Mouse (Mus musculus) spleen, postnatal 14 days (tissue): ENCODE data around the gene Espnl.

Source experiments
- DNase-seq, 2 experiments: peaks; one replicate each; pipeline ENCODE4 v3.0.0; 2021 to 2022; ENCODE audit warnings: low spot score in 2 of 2

Espnl gene

GRCm38 (mm10) chr1:91321760-91322438 lies at the start of gene Espnl:
Gene Espnl (plus strand): TSS chr1:91322075.
- DNase-seq: no peak

DNA sequence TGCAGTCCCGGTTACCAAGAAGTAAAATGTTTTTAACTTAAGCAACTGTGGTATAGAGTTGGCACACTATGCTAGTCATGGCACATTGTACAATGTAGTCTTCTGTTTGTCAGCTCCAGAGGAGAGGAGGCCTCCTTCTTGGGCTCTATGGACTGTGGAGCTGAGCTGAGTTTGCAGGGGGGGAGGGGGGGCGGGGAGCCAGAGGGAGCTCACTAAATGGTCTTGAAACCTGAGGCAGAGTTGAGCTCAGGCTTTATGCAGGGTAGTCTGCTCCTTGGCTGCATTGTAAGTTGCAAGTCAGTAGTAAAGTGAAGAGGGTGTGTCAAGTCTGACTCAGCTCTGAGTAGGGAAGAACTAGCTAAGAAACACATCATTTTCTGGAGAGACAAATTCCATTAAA lies 49.6 kb upstream of the Espnl start:
- no peak for DNase-seq

DNA sequence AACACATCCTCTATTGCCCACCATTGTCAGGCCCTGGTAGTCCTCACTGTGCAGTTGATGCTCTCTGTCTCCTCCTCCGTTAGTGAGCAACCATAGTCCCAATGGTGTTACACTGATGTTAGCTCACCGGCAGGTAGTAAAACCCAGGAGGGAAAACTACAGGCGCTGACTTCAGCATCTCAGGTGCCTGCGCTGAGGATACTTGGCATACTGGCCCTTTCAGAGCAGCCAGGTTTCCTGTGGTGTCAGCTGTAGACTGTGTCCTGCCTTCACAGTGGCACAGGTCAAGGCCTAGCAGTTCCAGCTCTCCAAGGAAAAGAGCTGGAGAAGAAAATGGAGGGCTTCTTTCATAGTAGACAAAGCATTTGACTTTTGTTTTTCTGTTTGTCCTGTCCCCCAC lies 45.3 kb upstream of the Espnl start:
- no peak for DNase-seq

DNA sequence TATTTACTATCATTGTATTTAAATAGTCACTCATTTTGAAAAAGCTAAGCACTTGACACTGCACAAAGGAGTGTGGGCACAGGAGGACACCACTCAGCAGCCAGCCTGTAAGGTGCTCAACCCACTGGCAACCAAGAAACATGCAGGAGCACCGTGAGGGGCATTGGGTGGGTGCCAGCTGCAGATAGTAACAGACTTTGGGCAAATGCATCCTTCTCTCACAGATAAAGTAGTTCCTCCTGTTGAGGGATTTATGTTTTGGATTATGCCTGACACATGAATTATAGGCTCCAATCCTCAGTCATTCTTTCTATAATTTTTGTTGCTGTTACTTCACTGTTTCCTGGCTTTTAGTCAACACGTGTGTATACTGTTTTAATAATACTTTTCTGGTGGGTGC lies 44.4 kb upstream of the Espnl start:
- DNase-seq: no peak

DNA sequence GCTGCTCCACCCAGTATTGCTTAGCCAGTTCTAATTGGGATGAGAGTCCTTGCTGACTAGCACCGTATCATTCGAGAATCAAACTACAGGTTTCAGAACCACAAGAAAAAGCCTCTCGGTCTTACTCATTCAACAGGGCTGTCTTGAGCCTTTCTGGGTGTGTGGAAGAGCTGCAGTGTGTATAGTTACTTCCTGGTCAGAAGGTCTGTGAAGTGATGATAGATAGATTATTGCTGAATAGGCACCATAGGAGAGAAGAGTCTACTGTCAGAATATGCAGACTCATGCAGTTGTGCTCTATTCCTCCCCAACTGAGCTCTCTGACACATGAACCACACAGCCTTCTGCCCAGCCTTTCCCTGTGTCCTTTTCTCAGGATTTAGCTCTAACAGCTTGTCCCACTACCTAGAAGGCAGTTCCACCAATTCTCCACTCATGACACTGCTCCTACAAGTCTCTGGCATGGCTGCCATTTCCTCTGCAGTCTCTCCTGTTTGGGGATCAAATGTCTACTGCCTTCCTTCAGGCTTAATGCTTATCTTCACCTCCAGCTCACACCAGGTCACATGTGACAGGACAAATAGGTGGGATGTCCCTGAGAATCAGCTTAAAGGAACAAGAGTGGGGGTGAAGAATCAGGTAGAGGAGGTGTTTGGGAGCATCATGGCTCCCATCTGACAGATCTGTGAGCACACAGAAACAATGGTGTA lies 43.3 kb upstream of the Espnl start:
- DNase-seq: no peak

GRCm38 (mm10) chr1:91279126-91279525 lies 42.7 kb upstream of the Espnl start:
- no peak for DNase-seq

DNA sequence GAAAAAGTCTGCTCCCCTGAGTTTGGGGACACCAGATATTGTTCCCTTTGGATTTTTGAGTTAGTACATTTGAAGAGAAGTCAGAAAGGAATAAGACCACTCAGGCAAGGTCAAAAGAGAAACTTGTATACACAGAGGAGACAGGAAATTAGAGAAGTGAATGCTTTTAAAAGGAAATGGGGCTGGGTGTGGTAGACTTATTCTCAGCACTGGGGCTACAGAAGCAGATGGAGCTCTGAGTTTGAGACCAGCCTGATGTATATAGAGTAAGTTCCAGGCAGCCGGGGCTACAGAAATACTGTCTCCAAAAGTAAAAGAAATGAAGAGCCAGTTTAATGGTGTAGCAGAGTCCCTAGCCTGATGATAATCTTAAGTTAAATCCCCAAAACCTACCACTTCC lies 39.3 kb upstream of the Espnl start:
- DNase-seq: no peak

DNA sequence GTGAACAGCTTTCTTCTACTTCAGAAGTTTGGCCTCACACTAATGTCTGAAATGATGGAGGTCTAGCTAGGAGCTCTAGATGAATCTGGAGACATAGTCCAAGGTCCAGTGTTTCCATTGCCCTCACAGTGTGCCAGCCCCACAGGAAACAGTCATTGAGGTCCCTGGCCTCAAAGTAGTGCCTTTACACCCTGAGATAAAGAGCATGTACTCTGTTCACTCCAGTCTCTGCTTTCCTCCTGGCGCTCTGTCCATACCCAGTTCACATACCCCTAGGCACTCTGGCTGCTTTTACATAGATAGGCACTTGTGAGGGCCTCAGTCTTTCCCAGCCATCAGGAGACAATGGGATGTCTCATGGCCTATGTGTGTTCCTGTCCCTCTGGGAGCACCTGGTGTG lies 32.5 kb upstream of the Espnl start:
- no peak for DNase-seq

DNA sequence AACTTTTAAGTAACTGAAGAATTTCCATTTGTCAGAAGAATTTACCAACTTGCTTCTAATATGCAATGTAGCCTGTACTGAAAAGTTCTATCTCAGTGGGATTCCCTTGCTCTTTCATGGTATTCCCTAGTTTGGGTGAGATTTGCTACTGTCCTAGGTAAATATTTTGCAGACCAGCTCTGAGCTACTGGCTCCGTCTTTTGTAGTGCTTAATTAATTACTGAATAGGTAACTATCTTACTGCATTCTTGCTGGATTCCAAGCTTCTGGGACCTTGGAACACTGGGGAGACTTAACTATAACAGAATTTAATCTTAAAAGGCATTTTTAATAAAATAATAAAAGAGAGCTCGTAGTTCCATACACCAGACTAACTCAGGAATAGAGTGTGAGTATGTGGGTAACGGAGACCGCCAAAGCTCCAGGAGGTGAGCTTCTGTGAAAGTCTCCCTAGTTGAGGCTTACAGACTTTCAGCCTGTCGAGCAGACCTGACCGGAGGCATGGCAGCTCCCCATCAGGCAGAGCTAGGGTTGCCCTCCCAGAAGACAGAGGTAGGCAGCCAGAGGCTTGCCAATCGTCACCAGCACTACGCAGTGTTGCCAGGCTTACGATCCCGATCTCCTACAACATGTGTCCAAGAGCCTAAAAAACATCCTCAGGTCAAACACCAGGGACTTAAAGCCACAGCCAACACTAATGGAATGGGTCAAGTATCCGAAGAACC lies 29.6 kb upstream of the Espnl start:
- no peak for DNase-seq

DNA sequence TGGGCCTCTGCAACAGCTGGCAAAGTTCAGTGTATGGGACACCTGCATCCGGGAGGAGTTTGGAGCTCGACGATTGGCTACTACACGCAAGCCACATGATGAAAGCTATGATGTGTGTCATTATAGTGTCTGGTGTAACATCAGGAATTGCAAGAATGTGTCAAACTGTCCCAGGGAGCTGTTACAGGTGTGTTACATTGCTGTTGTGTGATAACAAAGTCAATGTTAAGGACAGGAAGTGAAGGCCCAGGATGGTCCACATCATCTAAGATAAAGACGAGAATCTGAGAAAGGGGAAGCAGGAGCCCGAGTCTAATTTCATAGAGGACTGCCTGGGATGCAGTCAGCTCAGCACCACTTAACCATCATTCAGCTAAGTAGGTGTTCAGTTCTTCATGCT lies 26.3 kb upstream of the Espnl start:
- no peak for DNase-seq

DNA sequence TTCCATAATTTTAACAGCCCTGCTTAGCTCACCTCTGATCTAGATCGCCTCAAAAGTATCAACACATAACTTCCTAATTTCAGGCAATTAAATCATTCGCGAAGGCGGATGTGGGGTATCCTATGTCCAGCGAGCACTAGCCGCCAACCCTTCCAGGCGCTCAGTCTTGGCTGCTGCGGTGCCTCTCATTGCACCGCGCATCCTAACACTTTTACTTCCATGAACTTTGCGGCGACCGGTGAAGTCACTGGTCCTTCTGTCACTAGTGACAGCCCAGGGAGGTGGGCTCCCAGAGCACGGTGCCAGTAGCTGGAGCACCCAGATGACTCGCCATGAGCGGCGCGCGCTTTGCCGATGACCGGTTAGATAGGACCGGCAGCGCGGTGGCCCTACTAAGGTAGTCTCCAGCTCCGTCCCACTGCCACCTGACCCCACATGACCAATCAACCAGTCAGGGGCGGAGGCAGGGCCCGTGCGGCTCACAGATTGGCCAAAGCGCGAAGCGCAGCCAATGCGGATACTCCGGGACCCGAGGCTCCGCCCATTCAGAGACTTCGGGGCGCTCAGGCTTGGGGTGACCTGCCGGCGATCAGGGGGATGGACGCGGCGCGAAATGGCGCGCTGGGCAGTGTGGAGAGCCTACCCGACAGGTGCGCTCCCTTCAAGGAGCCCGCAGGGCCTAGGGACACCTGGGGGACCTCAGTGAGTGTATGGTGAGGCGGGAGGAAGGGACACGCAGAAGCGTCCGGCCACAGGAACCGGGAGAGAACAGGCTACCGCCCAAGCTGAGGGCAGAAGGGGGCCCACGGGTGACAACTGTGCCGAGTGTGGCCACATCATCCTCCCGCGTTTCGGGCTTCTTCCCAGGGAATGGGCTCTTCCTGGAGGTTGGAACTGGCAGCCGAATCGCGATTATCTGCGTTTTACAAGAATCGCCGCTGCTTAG lies 23.8 kb upstream of the Espnl start, which contains the start of gene Scly:
Gene Scly (plus strand): TSS at position 540 of the 946 bp plus-strand sequence.
- DNase-seq: peak; percentile 94 to 95

DNA sequence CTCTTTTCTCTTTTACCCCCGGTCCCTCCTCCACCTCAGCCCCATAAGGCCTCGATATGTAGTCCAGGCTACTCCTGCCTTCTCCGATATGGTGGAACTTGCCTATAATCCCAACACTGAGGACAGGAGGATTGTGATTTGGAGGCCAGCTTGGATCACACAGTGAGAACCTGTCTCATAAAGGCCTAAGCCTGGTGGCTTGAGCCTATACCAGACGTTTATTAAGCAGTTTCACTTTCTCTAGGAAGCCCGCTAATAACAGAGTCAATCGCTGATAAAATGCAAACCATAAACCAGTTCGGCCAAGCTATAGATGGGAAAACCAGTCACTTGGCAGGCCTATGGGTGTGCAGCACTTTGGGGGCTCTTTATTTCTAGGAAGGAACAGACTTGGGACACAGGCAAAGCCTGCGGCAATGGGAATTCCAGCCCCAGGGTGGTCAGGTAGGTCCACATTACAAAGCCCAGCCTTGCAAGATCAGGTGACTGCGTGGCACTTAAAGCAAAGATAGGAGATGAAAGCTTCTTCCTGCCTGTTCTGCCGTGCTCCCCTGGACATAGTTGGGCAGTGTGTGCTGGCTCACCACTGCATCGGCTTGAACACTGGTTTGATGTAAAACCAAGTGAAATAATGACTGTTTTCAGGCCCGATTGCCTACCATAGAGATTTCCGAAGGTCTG lies 22.7 kb upstream of the Espnl start:
- DNase-seq: no peak

GRCm38 (mm10) chr1:91299707-91300426 lies 22.0 kb upstream of the Espnl start:
- DNase-seq: peak in 1 of 2 experiments; percentile 37

DNA sequence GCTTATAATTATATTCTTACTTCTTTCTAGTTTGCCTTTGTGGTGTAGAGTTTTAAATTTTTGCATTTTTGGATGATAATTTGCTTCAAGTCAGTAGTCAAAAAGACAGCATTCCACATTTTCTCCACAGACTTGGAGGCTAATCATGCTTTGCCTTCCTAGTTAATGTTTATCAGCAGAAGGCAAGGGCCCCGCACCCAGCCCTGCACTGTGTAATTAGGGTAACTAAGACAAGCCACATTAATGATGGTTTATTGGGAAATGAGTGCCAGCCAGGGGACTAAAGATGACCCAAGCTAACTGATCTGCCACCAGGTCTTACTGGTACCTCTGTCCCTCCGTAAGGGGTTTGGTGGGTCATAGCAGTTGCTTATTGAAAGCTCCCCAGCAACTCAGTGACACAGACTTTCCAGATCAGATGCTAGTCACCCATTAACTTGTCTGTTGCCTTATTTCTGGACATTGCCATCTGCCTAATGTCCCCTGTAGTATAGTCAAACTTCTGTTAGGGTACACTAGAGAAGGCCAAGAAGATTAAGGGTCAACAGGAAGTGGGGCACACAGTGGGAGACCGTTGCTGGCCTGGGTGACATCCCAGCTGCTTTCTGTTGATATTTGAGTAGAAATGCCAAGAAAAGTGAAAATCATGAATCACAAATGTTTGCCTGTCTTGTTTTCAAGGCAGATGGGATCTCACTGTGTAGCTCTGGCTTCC lies 20.5 kb upstream of the Espnl start:
- no peak for DNase-seq

DNA sequence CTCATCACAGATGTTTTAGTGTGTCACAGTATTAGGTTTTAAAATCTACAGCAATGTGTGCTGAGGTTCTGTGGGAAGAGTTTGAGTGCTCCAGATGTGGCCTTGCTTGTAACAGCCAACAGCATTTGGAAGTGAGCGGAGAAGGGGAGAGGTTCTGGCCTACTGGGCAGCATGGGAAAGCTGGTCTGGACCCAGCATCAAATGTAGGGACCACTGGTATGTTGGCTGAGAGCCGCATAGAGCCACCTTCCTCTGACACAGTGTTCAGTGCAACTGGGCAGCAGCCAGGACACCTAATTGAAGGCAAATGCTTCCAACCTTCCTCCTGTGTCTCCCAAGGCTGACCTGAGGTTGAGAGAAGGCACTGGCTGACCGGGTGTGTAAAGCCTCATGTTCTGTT lies 19.9 kb upstream of the Espnl start:
- no peak for DNase-seq

DNA sequence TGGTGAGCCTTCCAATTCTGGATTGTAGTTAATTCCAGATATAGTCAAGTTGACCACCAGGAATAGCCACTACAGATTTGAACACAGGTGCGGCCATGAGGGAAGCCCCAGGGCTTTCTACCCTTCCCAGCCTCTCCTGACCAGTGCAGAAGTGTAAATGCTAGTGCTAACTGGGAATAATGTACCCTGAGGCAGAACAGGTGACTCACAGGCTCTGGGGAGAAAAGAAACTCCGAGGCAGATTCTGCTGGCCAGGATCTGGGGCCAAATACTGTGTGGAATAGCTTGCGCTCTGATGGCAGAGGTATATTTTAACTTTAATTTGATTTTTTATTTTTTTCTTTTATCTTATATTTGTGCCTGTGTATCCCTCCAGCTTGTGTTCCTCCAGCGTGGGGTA lies 17.3 kb upstream of the Espnl start:
- DNase-seq: no peak

- no peak for DNase-seq
Measured at GRCm38 (mm10) chr1:91309366-91310085, 12.3 kb upstream of the Espnl start.

GRCm38 (mm10) chr1:91312273-91312672 lies 9.6 kb upstream of the Espnl start:
- no peak for DNase-seq

GRCm38 (mm10) chr1:91313251-91313650 lies 8.6 kb upstream of the Espnl start:
- DNase-seq: no peak
